Mouse (Mus musculus) large intestine, adult 2 months (tissue): ENCODE results near the gene AF067063. TPM values are rescaled to one million over a fixed set of nuclear protein-coding genes. Genes with fewer than 3 reads are reported as not detected.

Experiments
- polyA plus RNA-seq: library from polyadenylated mRNA; depleted of rRNA; stranded (reverse); fragments of >200 nt; gene quantifications from 2 replicates; pipeline ENCODE4 v1.2.3, GENCODE M21; 2012; rRNA removed

The AF067063 gene
- polyA plus RNA-seq, 1 experiment: not detected

Other genes with a start within 250 kb of the AF067063 start
- 12.2 and 12.4 TPM in 2 replicates for gene Ccl28, start 206.4 kb downstream of the AF067063 start, polyA plus RNA-seq
- 42.4 and 52.9 TPM in 2 replicates for gene Hmgcs1, start 139.8 kb downstream of the AF067063 start, polyA plus RNA-seq
- gene Nim1k, start 74.3 kb downstream of the AF067063 start, polyA plus RNA-seq: 0.10 and 0.11 TPM in 2 replicates
- gene Zfp131, start 39.3 kb downstream of the AF067063 start, polyA plus RNA-seq: 2.7 and 5.8 TPM in 2 replicates
- gene D13Ertd608e, start 5.8 kb upstream of the AF067063 start, polyA plus RNA-seq: not detected in 2 replicates
- gene Tcstv1, start 64.6 kb upstream of the AF067063 start, polyA plus RNA-seq: not detected in 2 replicates
- gene Gm21761, start 99.1 kb upstream of the AF067063 start, polyA plus RNA-seq: not detected in 2 replicates
- gene B020031M17Rik, start 120.6 kb upstream of the AF067063 start, polyA plus RNA-seq: not detected in 2 replicates
- not detected in 2 replicates for gene Gm36079, start 196.8 kb upstream of the AF067063 start, polyA plus RNA-seq
- gene Gm21188, start 222.0 kb upstream of the AF067063 start, polyA plus RNA-seq: 0.21 and 0.27 TPM in 2 replicates